Mouse (Mus musculus) lung, postnatal 0 days (tissue): ENCODE measurements around the gene Asic2.

Experiments used
- CTCF ChIP-seq: IDR thresholded peaks from 2 replicates; pipeline ENCODE4 v1.5.1; 2016; ENCODE audit warnings: antibody characterized with exemption, mild to moderate bottlenecking
- EP300 ChIP-seq: IDR thresholded peaks from 2 replicates; pipeline ENCODE4 v1.6.1; 2016; ENCODE audit warnings: antibody characterized with exemption, mild to moderate bottlenecking, control low read depth

DNA sequence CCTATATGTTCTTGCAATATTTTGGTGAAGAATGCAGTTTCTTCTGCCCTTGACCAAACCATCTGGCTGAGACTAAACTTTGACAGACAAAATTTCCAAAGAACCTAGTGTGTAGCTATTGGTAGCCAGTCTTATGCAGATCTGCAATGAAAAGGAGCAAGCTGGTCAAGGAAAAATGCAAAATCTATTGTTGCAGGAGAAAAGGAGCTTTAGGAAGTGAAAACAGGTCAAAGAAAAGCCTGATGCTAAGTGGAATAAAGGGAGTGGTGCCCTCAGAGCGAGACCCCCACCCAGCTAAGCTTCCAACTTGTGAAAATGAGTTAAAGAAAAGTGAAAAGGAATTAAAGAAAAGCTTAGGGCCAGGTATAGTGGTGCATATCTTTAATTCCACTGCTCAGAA is 135.9 kb downstream of the Asic2 start:
- TF ChIP-seq CTCF (no peak), EP300 (no peak)
